Mouse (Mus musculus) megakaryocyte progenitor cell, adult 5-6 weeks (primary cell): ENCODE results near the gene Mob3a. TPM values are rescaled to one million over a fixed set of nuclear protein-coding genes. Genes with fewer than 3 reads are reported as not detected.

Experiments used
- ATAC-seq: replicated peaks from 2 replicates; pipeline ENCODE4 v1.8.0; 2016; ENCODE audit warnings: mild to moderate bottlenecking, moderate TSS enrichment, inconsistent platforms; ENCODE audit not compliant: poor library complexity
- total RNA-seq, 2 experiments: library from RNA; stranded (forward) in 1 of 2; stranded (reverse) in 1 of 2; fragments of 157-497, 149-512 nt in 1 of 2; fragments of 200-1000 nt in 1 of 2; gene quantifications; 2 replicates each; pipeline versions ENCODE4 v1.2.3 to v1.2.4; 2015 to 2017

The Mob3a gene
- 26.4 and 31.9 TPM in 2 replicates for total RNA-seq (2015)
- total RNA-seq (2017) = 34.9 and 39.0 TPM in 2 replicates

DNA sequence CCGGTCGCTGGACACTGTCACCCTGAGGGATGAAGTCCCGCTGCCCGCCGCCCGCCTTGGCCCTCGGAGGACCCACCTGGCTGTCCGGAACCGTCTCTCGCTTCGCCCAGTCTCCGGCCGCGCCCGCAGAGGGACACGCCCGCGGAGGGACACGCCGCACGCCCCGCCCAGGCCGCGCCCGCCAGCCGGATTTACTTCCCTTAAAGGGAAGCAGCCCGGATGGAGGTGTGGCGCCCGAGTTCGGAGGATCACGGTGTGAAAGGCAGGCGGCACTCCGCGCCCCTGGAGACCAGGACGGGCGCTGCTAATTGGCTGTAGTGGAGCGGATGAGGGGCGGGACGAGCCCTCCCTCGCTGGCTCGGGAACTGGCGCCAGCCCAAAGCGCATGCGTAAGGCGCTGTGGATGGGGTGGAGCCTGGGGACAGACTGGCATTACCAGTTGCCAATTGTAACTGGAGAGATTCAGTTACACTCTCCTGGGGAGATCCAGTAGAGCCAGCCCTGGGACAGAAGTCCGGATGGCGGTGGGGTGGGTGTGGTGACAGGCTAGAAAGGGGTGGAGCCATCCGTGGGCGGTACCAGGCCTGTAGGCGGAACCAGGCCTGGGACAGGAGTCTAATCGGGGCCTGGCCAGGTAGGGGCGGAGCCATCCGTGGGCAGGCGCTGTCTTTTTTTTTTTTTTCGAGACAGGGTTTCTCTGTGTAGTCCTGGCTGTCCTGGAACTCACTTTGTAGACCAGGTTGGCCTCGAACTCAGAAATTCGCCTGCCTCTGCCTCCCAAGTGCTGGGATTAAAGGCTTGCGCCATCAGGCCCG lies at the start of gene Mob3a, which contains the start of gene Izumo4:
Gene Mob3a, minus strand, starts transcription at position 257 of the 815 bp plus-strand sequence.
Gene Izumo4, plus strand, starts transcription at position 464 of the 815 bp plus-strand sequence.
- peak; percentile 76 for ATAC-seq

DNA sequence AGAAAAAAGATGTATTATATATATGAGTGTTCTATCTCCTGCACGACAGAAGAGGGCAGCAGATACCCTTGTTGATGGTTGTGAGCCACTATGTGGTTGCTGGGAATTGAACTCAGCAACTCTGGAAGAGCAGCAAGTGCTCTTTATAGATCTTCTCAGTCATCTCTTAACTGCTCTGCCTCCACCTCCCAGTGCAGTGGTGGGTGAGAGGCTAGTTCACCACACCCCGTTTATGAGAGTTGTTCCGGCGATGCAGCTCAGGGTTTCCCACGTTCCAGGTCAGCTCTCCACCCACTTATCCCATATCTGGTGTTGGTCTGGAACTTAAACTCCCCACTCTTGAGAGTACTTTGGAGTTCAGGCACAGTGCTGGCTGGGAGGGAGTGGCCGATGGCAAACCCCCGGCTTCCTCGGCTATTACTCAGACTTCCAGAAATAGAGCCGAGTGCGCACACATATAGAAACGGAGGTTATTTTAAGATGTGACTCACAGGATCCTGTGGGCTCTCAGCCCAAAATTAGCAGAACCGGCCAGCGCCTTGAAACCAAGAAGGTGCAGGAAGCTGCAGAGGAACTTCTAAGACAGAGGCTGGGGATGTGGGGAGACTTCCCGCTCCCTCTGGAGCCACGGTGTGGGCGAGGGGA lies 49.5 kb upstream of the Mob3a start:
- ATAC-seq = peak; percentile 36

DNA sequence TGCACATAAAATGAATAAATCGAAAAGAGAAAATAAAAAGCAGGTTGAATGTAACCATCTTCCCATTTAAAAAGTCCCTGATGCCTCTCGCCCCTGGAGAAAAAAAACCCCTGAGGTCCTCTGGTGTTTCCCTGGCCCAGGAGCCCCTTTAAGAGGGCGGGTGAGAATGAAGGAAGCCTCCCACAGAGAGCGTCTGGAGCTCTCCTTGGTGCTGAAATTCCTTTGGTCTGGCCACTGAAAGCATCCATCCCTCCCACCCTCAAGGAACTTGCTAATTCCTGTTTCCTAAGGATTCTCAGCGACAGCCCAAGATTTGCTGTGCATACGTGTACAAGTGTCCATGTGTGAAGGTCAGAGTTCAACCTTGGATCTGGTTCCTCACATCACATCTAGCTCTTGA lies 46.8 kb upstream of the Mob3a start:
- 0 out of 2 replicates have a peak, but pooled peaks have one; percentile 12 for ATAC-seq

DNA sequence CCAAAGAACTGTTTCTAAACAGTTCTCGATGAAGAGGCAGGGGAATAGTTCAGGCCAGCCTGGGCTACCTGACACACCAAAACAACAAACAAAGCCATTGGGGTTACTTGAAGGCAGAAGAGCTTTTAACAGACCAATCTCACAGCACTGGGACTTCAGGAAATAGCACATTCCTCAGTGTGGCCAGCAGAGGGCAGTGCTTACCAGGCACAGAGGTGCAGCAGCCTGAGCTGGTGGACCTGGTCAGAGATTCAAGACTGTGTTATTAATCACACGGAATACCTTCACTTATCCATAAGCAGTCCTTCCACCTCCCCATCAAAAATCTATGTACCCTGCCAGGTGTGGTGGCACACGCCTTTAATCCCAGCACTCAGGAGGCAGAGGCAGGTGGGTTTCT lies 45.6 kb upstream of the Mob3a start:
- ATAC-seq = peak; percentile 56

DNA sequence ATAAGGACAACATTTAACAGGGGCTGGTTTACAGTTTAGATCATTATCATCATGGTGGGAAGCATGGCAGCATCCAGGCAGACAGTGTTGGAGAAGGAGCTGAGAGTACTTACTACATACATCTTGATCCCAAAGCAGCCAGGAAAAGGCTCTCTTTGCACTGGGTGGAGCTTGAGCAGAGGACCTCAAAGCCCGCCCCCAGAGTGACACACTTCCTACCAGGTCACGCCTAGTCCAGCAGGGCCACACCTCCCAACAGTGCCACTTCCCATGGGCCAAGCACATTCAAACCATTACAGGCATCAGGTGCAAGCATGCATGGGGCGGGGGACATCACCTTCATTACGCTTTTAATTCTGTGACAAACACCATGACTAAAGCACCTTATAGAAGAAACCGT lies 42.5 kb upstream of the Mob3a start:
- peak; percentile 51 for ATAC-seq

DNA sequence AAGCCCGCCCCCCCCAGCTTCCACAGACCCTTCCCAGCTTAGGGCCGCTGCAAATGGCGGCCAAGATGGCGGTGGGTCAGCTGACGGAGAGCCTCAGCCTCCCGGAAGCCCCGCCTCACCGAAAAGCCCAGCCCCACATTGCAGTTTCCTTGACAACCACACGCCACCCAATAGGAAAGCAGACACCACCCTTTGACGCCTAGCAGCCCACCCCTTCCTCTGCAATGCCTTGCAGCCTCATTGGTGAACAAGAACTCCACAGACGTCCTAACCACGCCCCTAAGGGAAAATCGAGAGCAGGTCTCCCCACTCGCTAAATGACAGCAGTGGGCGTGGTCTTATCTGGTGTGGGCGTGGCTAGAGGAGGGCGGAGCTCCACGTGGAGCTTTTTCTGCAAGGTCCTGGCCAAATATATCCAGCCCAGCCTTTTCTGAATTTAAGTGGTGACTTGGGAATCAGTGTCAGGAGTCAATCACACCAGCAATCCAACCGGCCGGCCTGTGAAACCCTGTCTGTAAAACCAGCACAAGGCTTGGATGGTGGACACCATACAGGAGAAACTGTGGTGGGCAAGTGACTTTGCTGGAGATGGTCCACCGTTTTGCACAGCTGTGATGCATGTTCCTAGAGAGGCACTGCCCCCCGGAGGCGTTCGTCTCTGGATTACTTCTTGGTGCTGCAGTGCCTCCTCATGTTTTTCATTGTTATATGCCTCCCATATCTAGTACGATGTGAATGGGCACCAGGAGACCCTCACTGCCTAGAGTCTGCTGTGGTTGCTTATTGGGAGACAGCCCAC lies 40.6 kb upstream of the Mob3a start, which contains the start of gene Ap3d1:
Gene Ap3d1, minus strand, starts transcription at position 85 of the 799 bp plus-strand sequence.
- peak; percentile 97 for ATAC-seq

DNA sequence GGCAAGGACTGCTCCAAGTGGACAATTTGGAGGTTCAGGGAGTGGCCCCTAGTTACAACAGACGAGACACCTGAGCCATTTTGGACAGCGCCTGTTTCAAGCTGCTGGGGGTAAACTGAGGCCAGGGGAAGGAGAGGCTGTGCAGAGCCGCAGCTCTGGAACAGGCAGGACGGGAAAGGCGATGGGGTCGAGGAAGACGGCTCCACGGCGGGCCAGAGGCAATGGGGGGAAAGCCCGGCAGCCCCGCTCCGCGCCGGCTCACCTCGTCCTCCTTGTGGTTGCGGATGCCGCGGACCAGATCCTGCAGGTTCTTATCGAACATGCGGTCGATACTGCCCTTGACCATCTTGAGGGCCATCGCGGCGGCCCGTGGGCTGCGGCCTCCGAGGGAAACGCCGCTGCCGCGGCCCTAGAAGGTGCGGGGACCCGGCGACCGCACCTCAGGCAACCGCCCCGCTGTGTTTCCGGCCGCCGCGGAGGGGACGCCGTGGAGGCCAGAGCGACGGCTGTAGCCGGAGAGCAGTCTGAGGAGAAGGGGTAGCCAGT lies 39.9 kb upstream of the Mob3a start:
- ATAC-seq = no peak

DNA sequence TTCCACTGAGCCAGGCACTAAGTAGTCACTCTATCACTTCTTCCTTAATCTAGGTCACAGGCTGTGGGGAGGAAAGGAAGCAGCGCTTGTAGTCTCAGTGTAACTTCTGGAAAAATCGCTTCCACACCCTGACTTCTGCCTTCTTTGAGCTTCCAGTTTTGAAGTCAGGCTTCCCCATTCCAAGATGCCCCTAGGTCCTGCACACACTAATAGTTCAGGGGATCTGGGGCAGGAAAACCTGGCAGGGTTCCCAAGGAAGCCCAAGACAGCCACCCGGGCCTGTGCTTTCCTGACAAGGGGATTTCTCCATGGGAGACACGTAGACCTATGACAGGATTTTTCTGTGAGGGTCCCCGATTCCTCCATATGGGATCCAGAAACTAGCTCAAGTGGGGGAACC lies 39.4 kb upstream of the Mob3a start:
- ATAC-seq = no peak

DNA sequence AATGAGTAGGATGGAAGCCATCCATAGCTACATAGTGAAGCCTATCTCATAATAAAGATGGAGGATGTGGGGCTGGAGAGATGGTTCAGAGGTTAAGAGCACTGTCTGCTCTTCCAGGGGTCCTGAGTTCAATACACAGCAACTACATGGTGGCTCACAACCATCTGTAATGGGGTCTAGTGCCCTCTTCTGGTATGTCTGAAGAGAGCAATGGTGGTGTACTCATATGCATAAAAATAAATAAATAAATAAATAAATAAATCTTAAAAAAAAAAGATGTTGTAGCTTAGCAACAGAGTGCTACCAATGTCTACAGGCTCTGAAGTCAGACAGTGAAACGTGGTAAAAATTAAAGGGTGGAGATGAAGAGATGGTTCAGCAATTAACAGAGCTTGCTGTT lies 36.9 kb upstream of the Mob3a start:
- no peak for ATAC-seq

DNA sequence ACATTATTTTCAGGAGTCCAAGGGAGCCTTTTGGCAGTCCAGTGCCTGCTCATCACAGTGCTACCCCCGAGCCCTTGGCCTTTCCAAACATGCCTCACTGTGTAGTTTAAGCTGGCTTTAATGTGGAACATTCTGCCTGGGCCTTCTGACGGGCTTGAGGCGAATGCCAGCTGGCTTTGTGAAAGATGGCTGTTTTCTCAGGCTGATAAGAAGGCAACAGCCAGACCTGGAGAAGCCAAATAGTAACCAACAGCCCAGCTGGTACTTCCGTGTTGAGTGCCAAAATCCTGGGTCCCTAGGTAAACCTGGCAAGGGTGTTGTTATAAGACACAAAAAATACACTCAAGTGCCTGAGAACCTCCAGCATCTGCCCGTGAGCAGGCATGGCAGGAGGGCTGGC lies 35.0 kb upstream of the Mob3a start:
- peak; percentile 55 for ATAC-seq

DNA sequence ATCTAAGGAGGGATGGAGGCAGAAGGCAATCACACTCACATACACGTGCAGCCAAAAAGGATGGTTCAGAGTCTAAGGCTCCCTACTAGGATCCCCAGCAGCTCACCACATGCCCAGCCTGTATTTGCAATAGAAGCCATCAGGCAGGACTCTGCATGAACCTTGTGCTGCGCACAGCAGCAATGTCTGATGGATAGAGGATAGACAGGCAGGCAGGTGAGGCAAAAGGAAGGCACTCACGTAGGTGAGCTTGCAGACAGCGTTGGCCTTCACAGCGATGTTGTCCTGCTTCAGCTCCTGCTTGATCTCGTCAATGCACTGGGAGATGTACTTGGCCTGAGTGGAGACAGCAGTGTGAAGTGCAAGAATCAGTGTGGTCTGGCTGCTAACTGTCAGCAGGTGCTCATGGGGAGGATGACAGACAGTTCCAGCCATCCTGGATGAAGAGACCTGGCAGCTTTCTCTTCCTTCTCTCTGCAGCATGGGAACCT lies 30.9 kb upstream of the Mob3a start:
- no peak for ATAC-seq

DNA sequence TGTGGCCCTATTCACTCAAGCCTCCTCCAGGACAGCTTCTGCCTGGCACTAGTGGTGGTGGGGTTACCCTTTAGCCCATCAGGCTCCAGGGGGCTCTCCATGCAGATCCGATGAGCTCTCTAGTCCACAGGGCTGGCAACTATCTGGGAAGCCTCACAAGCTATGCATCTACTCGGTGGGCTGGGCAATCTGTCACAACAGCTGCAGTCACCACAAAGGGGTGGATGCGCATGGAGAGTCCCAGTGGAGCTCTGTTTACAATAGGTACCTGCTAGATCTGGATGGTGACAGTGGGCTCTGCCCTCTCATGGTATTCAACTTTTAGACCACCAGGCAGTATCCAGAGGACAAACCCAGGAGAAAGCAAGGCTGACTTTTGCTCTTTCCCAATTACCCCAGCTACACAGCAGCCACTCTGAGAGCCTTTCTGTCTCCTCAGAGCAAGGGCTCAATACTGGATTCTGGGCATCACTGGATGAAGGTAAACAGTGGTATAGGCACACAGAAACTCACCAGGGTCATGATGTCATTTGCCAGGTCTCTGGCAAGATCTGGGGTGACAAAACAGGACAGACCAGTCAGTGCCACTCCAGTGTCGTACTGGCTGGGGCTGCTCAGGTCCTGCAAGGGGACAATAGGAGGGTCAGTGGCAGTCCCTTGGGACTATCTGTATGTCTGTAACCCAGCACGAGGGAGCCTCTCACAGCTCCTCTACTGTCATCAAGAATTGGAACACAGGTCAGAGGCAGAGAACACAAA lies 25.8 kb upstream of the Mob3a start:
- ATAC-seq = no peak

DNA sequence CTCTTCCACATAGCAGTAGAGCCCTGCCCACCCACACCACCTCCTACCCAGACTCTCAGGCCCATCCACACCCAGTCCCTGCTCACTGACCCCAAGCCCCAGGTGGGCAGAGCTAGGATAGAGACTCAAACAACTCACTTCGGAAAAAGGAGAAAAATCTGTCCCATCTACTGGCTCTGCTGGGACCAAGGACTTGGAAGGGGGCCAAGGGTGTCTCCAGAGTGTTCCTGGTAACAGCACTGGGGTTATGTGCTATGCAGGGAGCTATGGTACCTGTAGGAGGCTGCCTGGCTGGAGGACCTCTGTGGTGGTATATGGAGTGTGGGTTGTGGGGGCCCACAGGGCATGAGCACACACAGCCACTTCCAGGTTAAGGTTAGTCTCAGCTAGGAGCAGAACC lies 15.5 kb upstream of the Mob3a start:
- ATAC-seq = no peak

DNA sequence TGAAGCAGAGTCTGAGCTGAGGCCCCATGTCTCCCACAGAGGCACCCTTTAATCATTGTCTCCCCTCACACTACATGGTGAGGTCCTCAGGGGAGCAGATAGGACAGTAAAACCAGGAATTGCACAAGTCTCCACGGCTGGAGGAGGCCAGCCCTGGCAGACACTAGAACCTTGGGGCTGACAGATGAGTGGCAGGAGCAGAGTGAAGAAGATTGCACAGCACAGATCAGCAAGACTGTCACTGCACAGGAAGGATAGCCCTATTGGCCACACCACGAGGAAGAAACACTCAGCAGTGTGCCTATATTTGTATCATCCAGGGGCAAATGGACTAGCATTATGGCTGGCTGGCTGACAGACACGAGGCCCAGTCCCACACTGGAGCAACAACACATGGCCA lies 9.1 kb upstream of the Mob3a start:
- ATAC-seq = no peak

DNA sequence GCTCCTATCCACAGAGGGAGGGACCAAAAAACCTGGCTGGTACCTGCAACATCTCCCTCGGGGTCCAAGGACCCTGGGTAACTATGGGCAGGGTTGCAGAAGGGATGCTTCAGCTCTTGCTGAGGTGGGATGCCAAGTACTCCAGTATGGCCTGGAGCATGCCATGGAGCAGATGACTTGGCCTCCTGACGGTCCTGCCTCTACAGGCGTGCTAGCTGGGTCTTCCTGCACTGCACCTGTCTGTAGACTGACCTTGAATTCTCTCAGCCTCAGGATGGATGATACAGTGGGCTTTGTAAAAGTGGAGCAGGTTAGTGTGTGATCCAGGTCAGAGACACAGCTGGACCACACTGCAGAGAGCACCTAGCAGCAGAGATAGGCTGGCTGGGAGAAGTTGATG lies 3.7 kb upstream of the Mob3a start:
- ATAC-seq = no peak

DNA sequence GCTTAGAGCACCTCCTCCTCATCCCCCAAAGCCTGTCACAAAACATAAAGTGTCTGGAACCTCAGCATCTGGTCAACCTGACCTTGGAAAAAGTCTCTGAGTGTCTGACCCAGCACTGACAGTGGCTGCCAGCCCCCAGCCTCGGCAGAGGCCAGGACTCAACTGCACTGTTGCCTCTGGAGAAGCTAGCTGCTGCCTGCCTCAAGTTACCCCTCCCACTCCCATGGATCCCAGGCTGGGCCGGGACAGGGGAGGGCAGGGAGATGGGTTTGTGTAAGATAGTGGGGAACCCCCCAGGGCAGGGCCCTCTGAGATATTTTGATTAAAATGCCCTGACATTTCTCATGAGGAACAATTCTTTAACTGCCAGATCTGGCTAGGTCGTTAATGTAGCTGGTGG lies 3.3 kb upstream of the Mob3a start:
- ATAC-seq = no peak

DNA sequence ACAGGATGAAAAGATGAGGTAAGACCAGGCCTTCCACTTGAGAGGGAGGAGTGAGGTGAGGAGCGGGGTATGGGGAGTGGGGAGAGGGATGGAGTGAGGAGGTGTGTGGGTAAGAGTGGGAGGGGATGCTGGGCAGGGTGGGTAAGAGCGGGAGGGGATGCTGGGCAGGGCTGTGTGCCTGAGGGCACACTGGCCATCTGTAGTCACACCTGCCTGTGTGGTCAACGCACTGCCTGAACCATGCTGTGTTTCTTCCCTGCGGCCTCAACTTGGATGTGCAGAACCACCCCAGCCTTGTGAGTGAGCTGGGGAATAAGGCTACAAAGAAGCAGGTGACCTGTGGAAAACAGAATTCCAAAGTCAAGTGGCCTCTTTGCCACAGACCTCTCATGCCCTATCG lies 2.6 kb upstream of the Mob3a start:
- no peak for ATAC-seq

DNA sequence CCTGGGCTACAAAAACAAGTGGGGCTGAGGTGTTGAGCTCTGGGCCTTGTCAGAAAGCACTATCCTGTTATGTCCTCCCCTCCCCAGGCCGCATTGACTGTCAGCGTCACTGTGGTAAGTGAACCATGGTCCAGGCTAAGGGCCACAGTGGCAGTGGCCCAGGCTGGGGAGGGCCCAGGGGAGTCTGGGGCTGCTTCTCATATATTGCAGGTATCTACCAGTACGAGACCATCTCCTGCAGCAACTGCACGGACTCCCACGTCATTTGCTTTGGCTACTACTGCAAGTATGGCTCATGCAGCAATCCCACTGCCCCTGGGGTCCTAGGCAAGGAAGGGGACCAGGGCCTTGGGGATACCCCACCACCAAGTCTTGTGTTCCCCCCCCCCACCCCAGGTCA lies 1.9 kb upstream of the Mob3a start:
- no peak for ATAC-seq

DNA sequence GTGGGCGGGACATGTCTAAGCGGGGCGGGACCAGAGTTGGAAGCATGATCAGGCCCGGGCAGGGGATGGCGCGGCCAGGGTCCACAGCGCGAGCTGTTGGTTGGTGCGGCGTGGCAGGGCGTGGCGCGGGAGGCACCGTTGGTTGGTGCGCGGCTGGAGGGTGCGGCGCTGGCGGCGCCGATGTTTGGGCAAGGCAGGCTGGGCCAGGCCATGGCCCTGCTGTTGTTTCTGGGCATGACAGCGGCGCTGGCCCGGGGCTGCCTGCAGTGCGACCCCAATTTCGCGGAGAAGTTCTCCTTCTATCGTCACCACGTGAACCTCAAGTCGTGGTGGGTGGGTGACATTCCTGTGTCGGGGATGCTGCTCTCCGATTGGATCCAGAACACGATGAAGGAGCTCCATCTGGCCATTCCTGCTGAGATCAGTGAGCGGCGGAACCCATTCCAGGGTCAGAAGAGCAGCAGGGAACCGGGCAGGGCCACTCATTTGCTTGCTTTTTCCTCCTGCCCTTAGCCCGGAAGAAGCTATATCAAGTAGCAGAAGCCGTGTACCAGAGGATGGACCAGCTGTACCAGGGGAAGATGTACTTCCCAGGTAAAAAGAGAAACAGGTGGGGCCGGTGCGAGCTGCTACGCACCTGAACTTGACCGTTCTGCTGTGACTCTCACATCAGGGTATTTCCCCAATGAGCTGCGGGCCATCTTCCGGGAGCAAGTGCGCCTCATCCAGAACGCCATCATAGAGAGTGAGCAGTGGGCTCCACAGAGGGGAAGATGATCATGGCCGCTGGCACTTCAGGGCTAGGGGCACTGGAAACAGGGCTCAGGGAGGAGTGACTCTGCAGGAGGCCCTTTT lies 986 bp upstream of the Mob3a start:
- ATAC-seq = peak; percentile 63
